Mouse (Mus musculus) megakaryocyte, adult 5-6 weeks (primary cell): Measurements from ENCODE around the gene Atp5j2. TPM values are rescaled to one million over a fixed set of nuclear protein-coding genes. Genes with fewer than 3 reads are reported as not detected.

Experiments
- total RNA-seq, 2 experiments: library from RNA; stranded (forward) in 1 of 2; stranded (reverse) in 1 of 2; fragments of 153-499, 151-499 nt in 1 of 2; fragments of 221-1000, 200-1000 nt in 1 of 2; gene quantifications; 2 replicates each; pipeline versions ENCODE4 v1.2.3 to v1.2.4; 2015 to 2017

Gene Atp5j2
- total RNA-seq, 2 experiments from 2014 or later, result 103 to 310 TPM

Other genes starting within 250 kb of the Atp5j2 start
- 4.7 and 5.1 TPM in 2 replicates for gene Smurf1, start 226.2 kb downstream of the Atp5j2 start, total RNA-seq (2015)
- gene Smurf1, start 226.2 kb downstream of the Atp5j2 start, total RNA-seq (2017), result 6.7 and 6.9 TPM in 2 replicates
- not detected in 2 replicates for gene Gm4871, start 159.3 kb downstream of the Atp5j2 start, total RNA-seq (2015)
- gene Gm4871, start 159.3 kb downstream of the Atp5j2 start, total RNA-seq (2017), result not detected in 2 replicates
- not detected in 2 replicates for gene 1700018F24Rik, start 149.1 kb downstream of the Atp5j2 start, total RNA-seq (2015)
- not detected in 2 replicates for gene 1700018F24Rik, start 149.1 kb downstream of the Atp5j2 start, total RNA-seq (2017)
- gene Arpc1a, start 108.2 kb downstream of the Atp5j2 start, total RNA-seq (2015), result 98.2 and 102 TPM in 2 replicates
- 65.2 and 77.0 TPM in 2 replicates for gene Arpc1a, start 108.2 kb downstream of the Atp5j2 start, total RNA-seq (2017)
- gene Kpna7, start 108.0 kb downstream of the Atp5j2 start, total RNA-seq (2015), result not detected in 2 replicates
- gene Kpna7, start 108.0 kb downstream of the Atp5j2 start, total RNA-seq (2017), result not detected in 2 replicates
- 361 and 425 TPM in 2 replicates for gene Arpc1b, start 77.8 kb downstream of the Atp5j2 start, total RNA-seq (2015)
- gene Arpc1b, start 77.8 kb downstream of the Atp5j2 start, total RNA-seq (2017), result 297 and 318 TPM in 2 replicates
- 24.8 and 26.1 TPM in 2 replicates for gene Pdap1, start 51.8 kb downstream of the Atp5j2 start, total RNA-seq (2015)
- gene Pdap1, start 51.8 kb downstream of the Atp5j2 start, total RNA-seq (2017), result 140 and 144 TPM in 2 replicates
- gene Bud31, start 51.7 kb downstream of the Atp5j2 start, total RNA-seq (2015), result 179 and 181 TPM in 2 replicates
- 217 and 234 TPM in 2 replicates for gene Bud31, start 51.7 kb downstream of the Atp5j2 start, total RNA-seq (2017)
- gene Ptcd1, start 25.0 kb downstream of the Atp5j2 start, total RNA-seq (2015), result 6.5 and 7.9 TPM in 2 replicates
- gene Ptcd1, start 25.0 kb downstream of the Atp5j2 start, total RNA-seq (2017), result 14.8 and 15.3 TPM in 2 replicates
- gene Cpsf4, start 24.8 kb downstream of the Atp5j2 start, total RNA-seq (2015), result 16.6 and 17.0 TPM in 2 replicates
- gene Cpsf4, start 24.8 kb downstream of the Atp5j2 start, total RNA-seq (2017), result 34.0 and 37.8 TPM in 2 replicates
- 6.2 and 6.4 TPM in 2 replicates for gene Zkscan14, start 9.8 kb upstream of the Atp5j2 start, total RNA-seq (2015)
- gene Zkscan14, start 9.8 kb upstream of the Atp5j2 start, total RNA-seq (2017), result 30.8 and 31.7 TPM in 2 replicates
- 2.6 and 2.7 TPM in 2 replicates for gene Zkscan5, start 12.5 kb upstream of the Atp5j2 start, total RNA-seq (2015)
- gene Zkscan5, start 12.5 kb upstream of the Atp5j2 start, total RNA-seq (2017), result 4.6 and 5.4 TPM in 2 replicates
- 31.1 and 36.1 TPM in 2 replicates for gene Zfp655, start 39.7 kb upstream of the Atp5j2 start, total RNA-seq (2015)
- gene Zfp655, start 39.7 kb upstream of the Atp5j2 start, total RNA-seq (2017), result 23.4 and 27.2 TPM in 2 replicates
- 5.4 and 6.4 TPM in 2 replicates for gene Zscan25, start 88.4 kb upstream of the Atp5j2 start, total RNA-seq (2015)
- 3.2 and 3.5 TPM in 2 replicates for gene Zscan25, start 88.4 kb upstream of the Atp5j2 start, total RNA-seq (2017)
- gene Cyp3a57, start 153.2 kb upstream of the Atp5j2 start, total RNA-seq (2015), result not detected in 2 replicates
- gene Cyp3a57, start 153.2 kb upstream of the Atp5j2 start, total RNA-seq (2017), result not detected in 2 replicates